Mouse (Mus musculus) thymus, postnatal 4 days (tissue): ENCODE results near the gene Ppp1r21.
A peak's percentile ranks its signal among the peaks of the same experiment; 100 is the strongest.

Experiments
- DNase-seq: peaks from one replicate; pipeline ENCODE4 v3.0.0; 2021

Gene Ppp1r21

DNA sequence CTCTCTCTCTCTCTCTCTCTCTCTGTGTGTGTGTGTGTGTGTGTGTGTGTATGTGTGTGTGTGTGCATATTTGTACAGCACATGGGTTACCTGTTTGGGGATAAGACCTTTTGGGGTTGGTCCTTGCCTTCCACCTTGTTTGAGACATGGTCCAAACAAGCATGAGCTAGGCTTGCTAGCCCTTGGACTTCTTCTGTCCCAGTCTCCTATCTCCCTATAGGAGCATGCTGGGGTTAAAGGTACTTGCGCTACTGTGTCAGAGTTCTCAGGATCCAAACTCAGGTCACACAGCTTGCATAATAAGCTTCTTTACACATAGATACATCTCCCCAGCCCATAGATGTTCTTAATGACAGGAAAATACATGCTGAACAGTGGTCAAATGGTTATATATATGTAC is 84.8 kb downstream of the Ppp1r21 start:
- DNase-seq = no peak

DNA sequence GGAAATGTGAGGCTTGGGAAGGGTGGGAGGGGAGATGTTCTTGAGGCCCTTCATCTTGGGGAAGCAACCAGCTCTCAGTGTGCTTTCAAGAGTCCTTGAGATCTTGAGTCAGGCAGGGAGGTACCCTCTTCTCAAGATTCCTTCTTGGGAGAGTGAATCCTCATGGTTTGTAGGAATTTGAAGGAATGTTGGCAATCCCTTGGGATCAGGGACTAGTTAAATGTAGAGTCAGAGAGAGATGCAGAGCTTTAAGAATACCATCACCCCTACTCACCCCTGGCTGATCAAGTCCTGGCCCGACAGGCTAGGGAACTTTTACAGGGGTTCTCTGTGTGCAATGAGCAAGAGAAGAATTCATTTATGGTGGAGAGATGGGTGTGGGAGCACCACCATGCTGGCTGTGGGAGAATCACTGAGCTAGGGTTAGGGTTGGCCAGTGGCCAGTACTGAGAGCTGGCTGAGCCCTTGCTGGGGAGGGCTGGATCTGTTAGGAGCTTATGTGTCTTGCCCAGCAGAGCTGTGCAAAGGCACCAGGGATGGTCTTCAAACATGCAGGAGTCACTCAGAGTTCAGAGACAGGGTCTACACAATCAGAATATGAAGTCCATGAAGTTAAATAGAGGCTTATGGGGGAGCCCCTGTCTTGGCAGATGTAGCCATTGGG is 85.7 kb downstream of the Ppp1r21 start:
- no peak for DNase-seq

DNA sequence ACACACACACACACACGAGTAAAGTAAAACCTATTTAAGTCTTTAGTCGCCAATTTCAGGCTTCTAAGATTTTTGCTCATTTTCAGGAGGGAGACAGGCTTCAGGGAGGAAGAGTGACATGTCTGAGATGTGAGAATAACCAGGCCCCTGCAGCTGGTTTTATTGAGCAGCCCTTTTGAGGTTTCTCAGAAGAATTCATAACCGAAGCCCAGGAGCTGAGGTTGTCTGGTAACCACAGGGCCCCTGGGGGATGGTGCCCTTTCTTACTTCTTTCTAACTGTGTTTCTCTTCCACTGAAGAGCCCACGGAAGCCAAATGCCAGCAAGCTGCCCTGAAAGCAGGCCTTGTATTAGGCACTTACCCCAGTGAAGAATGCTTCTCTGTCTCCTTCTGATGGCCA is 91.0 kb downstream of the Ppp1r21 start:
- peak; percentile 46 for DNase-seq

DNA sequence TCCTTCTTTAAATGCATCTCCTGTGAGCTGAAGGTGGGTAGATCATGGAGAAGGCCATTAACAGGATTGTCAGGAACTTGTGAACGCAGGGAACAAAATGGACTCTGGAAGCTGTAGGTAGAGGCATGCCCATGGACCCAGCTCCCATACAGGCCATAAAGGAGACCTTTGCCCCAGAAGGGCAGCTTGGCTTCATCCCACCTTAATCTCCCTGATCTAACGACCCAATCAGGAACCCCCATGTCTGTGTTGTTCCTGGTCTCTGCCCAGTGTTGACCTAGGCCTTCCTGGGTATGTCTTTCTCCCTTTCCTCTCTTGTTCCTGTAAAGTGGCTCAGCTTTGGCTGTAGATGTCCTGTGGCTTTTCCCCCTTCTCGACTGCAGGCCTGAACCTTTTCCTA is 91.5 kb downstream of the Ppp1r21 start:
- DNase-seq = no peak

DNA sequence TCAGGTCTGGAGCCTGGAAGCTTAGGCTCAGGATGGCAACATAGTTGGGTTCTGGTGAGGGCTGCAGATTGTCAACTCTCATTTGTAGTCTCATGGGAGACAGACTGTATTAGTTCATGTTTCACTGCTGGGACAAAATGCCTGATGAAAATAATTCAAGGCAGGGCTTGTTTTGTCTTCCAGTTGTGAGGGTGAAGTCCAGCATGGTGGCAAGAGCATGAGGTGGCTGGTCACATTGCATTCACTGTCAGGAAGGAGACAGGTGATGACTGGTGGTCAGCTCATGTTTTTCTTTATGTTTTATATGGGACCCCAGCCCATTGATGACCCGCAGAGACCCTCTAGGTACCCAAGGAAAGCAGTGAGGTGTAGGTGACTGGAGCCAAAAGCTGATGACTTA is 92.8 kb downstream of the Ppp1r21 start:
- no peak for DNase-seq

DNA sequence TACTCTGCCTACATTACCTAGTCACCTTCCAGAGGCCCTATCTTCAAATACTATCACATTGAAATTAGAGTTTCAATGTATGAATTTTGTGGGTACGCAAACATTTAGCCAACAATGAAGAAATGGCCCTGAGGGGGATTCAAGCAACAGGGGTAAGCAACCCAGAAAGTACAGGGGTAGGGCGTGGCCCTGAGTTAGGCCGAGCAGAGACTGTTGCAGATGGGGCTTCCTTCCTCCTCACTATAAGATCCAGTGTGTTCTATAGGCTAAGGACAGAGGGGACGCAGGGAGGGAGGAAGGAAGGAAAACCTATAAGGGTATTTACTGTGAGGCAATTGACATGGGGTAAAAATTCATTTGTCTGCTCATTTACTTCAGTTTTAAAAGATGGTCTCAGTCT is 94.5 kb downstream of the Ppp1r21 start:
- DNase-seq = no peak

DNA sequence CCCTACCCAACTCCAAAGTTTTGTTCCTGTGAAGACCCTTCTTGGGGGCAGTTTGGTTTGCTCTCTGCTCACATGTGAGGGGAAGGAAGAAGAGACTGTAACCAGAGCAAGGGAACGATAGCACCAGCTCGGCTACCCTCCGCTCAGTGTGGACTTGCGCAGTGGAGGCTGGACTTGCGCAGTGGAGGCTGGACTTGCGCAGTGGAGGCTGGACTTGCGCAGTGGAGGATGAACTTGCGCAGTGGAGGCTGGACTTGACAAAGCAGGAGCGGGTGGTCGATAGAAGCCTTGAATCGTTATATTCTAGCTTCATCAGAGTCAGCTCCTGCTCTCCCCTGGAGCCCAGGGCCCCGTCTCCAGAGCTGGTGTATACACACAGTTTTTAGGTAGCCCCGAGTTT is 95.4 kb downstream of the Ppp1r21 start:
- DNase-seq = no peak

DNA sequence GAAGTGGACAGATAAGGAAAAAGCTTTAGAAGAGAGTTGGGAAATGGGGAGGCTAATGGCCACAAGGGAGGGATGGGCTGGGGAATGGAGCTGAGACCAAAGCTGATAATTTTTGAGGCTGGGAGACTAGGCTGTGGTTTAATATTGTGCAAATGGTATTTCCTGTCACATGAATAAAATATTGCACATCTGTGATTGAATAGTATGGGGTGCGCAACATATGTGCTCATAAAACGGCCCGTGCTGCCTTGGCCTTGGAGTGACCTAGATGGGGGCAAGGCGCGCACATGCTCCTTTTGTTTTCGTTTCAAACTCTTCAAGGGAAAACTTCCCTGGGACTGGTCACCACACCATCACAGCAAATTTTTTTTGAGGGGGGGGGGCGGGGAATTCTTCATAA is 96.0 kb downstream of the Ppp1r21 start:
- no peak for DNase-seq

DNA sequence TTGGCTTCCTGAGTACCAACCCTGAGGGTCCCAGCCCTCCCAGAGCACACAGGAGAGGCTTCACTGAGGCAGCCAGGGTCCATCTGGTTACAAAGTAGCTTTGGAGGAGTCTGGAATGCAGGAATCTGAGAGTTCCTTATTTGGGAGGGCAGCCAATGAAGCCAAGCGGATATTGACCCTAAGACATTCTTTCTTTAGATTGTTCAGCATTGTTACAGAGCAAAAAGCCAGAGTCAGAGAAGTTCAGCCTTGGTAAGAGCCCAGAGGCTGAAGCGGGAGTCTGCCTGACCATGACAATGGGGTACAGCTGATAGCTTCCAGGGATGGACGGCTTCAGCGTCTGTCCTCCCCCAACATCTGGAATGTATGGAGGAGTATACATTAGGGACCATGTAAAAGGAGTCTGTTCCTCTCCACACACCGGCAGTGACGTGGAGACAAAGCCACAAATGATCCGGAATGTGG is 96.5 kb downstream of the Ppp1r21 start:
- DNase-seq = no peak

DNA sequence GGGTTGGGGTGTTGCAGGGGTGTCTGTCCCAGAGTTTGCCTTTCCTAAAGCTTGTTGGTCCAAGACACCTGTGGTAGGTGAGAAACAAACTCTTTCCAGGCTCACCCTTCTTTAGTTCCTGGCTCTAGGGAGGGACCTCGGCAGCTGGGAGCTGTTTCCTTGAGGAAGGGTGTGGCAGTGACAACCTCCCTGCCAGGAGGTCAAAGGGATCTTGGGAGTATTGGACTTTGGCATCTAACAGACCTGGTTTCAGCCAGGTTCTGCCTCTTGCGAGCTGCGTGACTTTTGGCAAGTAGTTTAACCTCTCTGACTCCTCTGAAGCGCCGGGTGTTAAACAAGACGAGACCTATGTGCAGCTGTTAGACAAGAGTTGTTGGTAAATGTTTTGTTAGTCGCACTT is 97.2 kb downstream of the Ppp1r21 start:
- no peak for DNase-seq

DNA sequence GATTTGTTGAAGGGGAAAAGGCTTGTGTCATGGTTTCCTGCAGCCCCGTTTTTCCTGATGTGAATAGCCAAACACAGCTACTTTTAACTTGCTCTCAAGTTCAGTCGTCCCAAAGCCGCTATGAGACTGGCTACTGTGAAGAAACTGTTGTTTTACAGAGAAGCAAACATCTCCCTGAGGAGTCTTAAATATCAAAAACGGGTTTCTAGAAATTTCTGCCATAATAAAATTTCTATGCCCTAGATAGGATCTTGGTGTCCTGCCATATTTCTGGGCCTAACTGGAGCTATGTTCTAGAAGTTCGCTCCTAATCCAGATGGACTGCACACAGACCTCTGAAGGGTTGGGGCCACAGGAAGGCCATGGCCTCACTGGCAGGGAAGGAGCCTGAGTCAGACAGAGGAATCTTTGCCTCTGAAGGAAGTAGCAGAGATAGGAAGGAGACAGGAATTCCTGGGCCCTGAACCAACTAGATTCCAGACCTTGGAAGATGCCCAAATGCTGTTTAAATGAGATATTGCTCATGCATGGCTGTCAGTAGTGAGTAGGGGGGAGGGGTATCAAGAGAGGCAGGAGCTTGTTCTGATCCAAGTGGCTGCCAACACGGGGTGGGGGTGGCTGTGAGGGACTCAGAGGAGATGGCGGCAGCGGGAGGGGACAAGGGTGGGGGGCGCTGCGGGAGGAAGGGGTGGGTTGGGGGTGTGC is 98.9 kb downstream of the Ppp1r21 start:
- no peak for DNase-seq

DNA sequence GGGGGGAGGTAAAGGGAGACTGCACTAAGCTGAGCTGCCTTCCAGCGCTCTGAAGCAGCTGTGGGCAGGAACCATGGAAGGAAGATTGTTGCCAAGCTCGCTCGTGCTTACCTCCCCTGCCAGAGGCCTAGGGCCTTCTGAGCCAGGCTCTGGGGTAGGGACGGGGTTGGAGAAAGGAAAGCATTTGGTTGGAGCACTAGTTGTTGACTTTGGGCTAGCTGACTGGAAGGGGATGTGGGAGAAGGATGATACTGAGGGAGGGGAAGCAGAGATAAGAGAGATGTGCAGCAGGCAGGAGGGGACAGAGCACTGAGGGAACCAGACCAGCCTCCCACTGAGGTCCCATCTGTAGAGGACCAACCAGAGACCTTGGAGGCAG is 99.5 kb downstream of the Ppp1r21 start:
- DNase-seq = peak; percentile 42

DNA sequence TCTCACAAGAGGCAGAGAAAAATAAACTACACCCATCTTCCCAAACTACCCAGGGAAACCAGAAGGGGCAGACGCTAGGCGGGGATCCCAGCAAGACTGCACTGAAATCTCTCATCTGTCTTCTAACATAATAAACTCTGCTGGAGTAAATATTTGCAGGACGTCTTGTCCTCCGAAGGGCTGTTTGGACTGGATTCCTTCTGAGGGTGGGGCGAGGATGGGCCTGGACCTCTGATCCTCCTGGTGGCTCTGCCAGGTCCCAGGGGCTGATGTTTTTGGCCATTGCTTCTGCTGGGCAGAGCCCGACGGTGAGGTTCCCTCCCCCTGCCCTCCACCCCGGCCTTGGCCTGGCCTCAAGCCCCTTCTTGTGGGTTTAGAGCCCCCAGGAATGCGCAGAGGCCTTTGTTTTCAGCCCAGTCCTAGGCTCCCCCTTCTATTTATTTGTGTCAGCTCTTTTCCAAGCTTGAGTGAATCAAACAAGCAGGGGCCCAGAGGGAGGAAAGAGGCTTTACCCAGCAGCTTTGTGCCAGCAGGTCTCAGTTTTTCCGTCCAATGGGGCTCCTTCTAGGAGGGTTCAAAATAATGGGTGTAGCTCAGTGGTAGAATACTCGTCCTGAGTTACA is 100.1 kb downstream of the Ppp1r21 start:
- DNase-seq = no peak

DNA sequence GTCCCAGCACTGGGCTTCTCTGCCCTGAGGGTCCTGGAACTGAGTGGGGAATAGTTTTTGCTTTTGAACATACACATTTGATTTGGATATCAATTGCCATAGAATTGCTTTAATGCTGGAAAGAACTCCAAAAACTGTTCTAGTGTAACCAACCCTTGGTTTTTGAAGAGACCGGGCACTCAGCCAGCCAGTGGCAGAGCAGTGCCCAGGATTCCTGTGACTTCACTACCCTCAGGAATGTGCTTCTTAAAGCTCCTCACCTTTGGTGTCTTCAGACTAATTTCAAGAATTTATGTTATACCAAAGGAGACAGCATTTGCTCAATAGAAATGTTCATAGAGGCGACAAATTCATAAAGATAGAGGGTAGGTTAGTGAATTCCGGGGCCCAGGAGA is 100.6 kb downstream of the Ppp1r21 start:
- DNase-seq = no peak

DNA sequence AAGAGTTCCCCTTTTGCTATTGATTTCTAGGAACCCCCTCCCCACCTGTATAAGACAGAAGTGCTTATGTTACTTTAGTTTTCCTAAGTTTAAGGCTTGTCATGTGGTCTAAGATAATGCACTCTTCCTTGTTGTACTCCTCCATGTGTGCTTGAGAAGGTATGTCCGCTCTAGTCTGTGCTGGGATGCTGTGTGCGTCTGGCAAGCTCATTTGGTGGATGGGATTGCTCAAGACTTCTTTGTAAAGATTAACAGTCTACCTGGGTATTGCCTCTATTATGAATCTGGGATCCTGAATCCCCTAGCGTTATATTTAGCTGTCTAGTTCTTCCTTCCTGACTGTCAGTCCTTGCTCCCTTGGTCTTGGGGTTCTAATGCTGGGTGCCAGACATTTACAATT is 102.7 kb downstream of the Ppp1r21 start:
- DNase-seq = no peak

DNA sequence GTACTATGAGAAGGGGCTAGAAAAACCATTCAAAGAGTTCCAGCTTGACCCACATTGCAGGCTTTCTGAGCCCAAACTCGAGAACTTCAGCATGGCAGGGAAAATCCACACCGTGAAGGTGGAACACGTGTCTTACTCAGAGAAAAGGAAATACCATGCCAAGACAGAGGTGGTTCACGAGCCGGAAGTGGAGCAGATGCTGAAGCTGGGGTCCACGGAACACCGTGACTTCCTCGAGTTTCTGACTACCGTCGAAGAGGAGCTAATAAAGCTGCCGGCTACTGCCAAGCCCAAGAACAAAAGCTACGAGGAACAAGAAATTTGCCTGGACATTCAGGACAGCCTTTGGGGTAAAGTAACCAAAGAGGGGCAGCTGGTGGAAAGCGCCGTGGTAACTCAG is 106.2 kb downstream of the Ppp1r21 start:
- DNase-seq = no peak

DNA sequence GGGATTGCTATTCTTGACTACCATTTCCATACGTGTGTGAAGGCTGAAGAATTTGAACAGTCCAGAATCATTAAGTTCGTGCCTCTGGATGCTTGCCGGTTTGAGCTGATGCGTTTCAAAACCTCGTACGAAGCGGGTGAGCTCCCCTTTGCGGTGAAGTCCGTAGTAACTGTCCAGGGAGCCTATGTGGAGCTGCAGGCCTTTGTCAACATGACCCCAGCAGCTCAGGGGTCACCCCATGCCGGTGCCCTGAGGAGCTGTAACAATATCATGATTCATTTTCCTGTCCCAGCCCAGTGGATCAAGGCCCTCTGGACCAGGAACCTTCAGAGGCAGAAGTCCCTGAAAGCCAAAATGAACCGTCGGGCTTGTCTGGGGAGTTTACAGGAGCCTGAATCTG is 106.7 kb downstream of the Ppp1r21 start:
- DNase-seq = no peak
